Mouse (Mus musculus) lung, embryonic 16.5 days (tissue): ENCODE measurements at regions not wholly inside any gene's neighbourhood (a gene's known extent, or its start where the extent isn't known, plus 50 kb on each side); places are given as distances from the start of the nearest gene placed in this dataset.
A peak's percentile ranks its signal among the peaks of the same experiment; 100 is the strongest.

Source experiments
- ATAC-seq: fragments of 200-750 bp; cut with Nextera tagmentation; 2 replicates; pipeline ENCODE4 v1.8.0; 2017; ENCODE audit warnings: low read depth, mild to moderate bottlenecking, moderate library complexity
- H3K27ac ChIP-seq: fragments of 300-500 bp; sonication (generic); 2 replicates; pipeline ENCODE4 v1.5.1; 2014; ENCODE audit warnings: mild to moderate bottlenecking, control low read depth, low read length
- H3K27me3 ChIP-seq: fragments of 300-500 bp; sonication (generic); 2 replicates; pipeline ENCODE4 v1.6.1; 2014; ENCODE audit warnings: low read depth, low read length, mixed read lengths; ENCODE audit not compliant: control insufficient read depth, insufficient read depth
- H3K36me3 ChIP-seq: fragments of 300-500 bp; sonication (generic); 2 replicates; pipeline ENCODE4 v1.6.1; 2014; ENCODE audit warnings: low read length; ENCODE audit not compliant: control insufficient read depth, insufficient read depth
- H3K4me1 ChIP-seq: fragments of 300-500 bp; sonication (generic); replicated peaks from 2 replicates; pipeline ENCODE4 v1.6.1; 2014; ENCODE audit warnings: low read length, mixed read lengths; ENCODE audit not compliant: control insufficient read depth, insufficient read depth
- H3K4me2 ChIP-seq: fragments of 300-500 bp; sonication (generic); 2 replicates; pipeline ENCODE4 v1.6.1; 2014; ENCODE audit warnings: low read depth, low read length, control low read depth
- H3K4me3 ChIP-seq: fragments of 300-500 bp; sonication (generic); 2 replicates; pipeline ENCODE4 v1.5.1; 2014; ENCODE audit warnings: mild to moderate bottlenecking, low read length, control low read depth
- H3K9ac ChIP-seq: fragments of 300-500 bp; sonication (generic); 2 replicates; pipeline ENCODE4 v1.6.1; 2014; ENCODE audit warnings: low read length, control low read depth
- H3K9me3 ChIP-seq: fragments of 300-500 bp; sonication (generic); 2 replicates; pipeline ENCODE4 v1.6.1; 2016; ENCODE audit warnings: low read length; ENCODE audit not compliant: control insufficient read depth
- WGBS: fragments of 180-500 bp; shearing (Covaris S2); extraction: QIAGEN DNeasy Blood & Tissue Kit; methylation state at CpG from one replicate; pipeline ENCODE4 v1.1.7; 2014; 5-methylcytosine and 5-hydroxymethylcytosine counted together

DNA sequence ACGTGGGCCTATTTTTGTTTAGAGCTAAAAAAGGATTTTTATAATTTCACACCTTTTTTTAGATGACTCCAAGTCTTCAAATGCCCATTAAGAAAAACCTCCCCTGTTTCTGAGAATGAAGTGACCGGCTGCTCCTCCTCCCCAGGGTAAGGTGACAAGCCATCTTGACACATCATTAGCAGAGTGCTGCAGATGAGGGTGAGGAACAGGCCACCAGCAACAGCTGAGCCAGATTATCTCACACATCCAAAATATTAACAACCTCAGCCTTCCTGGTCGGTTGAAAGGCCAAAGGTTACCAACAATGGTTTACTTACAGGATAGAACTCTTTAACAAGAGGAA, 172.4 kb upstream of the Nabp1 start:
- H3K4me2 ChIP-seq: no peak overlapping the region
- H3K4me3 ChIP-seq: no peak overlapping the region
- H3K4me1 ChIP-seq: 0 out of 2 replicates have a peak, but pooled peaks cover 2% of the 10 kb centered on the region
- ATAC-seq: peak; percentile 92
- H3K9me3 ChIP-seq: no peaks in the 10 kb centered on the region
- no peak overlapping the region for H3K9ac ChIP-seq
- H3K27ac ChIP-seq: no peak overlapping the region
- no peaks in the 10 kb centered on the region for H3K36me3 ChIP-seq
- H3K27me3 ChIP-seq: no peaks in the 10 kb centered on the region
- 18% methylated on average over 3 of the region's 3 CpGs for WGBS

GRCm38 (mm10) chr1:51649963-51650652, 171.9 kb upstream of the Nabp1 start:
- H3K27ac ChIP-seq: 0 out of 2 replicates have a peak overlapping the region, but pooled peaks have one; percentile 5
- 32% methylated on average over 4 of the region's 4 CpGs for WGBS

GRCm38 (mm10) chr1:51647955-51648354, 169.7 kb upstream of the Nabp1 start:
- H3K9me3 ChIP-seq: no peaks in the 10 kb centered on the region
- no peaks in the 10 kb centered on the region for H3K36me3 ChIP-seq
- H3K4me2 ChIP-seq: no peak overlapping the region
- WGBS: 52% methylated on average over 2 of the region's 2 CpGs
- ATAC-seq: no peak
- H3K27me3 ChIP-seq: no peaks in the 10 kb centered on the region
- no peak overlapping the region for H3K9ac ChIP-seq
- H3K27ac ChIP-seq: no peak overlapping the region
- 0 out of 2 replicates have a peak, but pooled peaks cover 6% of the 10 kb centered on the region for H3K4me1 ChIP-seq
- no peak overlapping the region for H3K4me3 ChIP-seq

More at GRCm38 (mm10) chr1:51649963-51650652, 171.9 kb upstream of the Nabp1 start:
- Histone ChIP-seq H3K9ac (no peak overlapping the region), H3K4me3 (no peak overlapping the region), H3K36me3 (no peaks in the 10 kb centered on the region), H3K4me1 (0 out of 2 replicates have a peak, but pooled peaks cover 2% of the 10 kb centered on the region), H3K27me3 (no peaks in the 10 kb centered on the region), H3K9me3 (no peaks in the 10 kb centered on the region), H3K4me2 (no peak overlapping the region)
- ATAC-seq: peak; percentile 83

- WGBS: 23% methylated on average over 2 of the region's 2 CpGs
- Histone ChIP-seq H3K36me3 (no peaks in the 10 kb centered on the region), H3K9me3 (no peaks in the 10 kb centered on the region), H3K4me3 (no peak overlapping the region), H3K27me3 (no peaks in the 10 kb centered on the region), H3K4me1 (0 out of 2 replicates have a peak, but pooled peaks cover 6% of the 10 kb centered on the region), H3K9ac (no peak overlapping the region), H3K27ac (no peak overlapping the region), H3K4me2 (no peak overlapping the region)
- no peak for ATAC-seq
These were observed 166.2 kb upstream of the Nabp1 start for GRCm38 (mm10) chr1:51644399-51644798.

GRCm38 (mm10) chr1:51643640-51644039, 165.4 kb upstream of the Nabp1 start:
- H3K4me2 ChIP-seq: no peak overlapping the region
- no peaks in the 10 kb centered on the region for H3K9me3 ChIP-seq
- ATAC-seq: peak; percentile 50; the same call in 1 of the 2 replicates
- no peak overlapping the region for H3K4me3 ChIP-seq
- H3K9ac ChIP-seq: no peak overlapping the region
- 0 out of 2 replicates have a peak, but pooled peaks cover 6% of the 10 kb centered on the region for H3K4me1 ChIP-seq
- WGBS: 13% methylated on average over 3 of the region's 3 CpGs
- H3K27me3 ChIP-seq: no peaks in the 10 kb centered on the region
- H3K27ac ChIP-seq: no peak overlapping the region
- no peaks in the 10 kb centered on the region for H3K36me3 ChIP-seq

GRCm38 (mm10) chr1:51638519-51639302, 160.5 kb upstream of the Nabp1 start:
- Histone ChIP-seq H3K4me1 (0 out of 2 replicates have a peak, but pooled peaks cover 3% of the 10 kb centered on the region), H3K4me3 (no peak overlapping the region), H3K27me3 (no peaks in the 10 kb centered on the region), H3K4me2 (no peak overlapping the region), H3K36me3 (no peaks in the 10 kb centered on the region), H3K9ac (no peak overlapping the region), H3K27ac (no peak overlapping the region), H3K9me3 (no peaks in the 10 kb centered on the region)
- ATAC-seq: peak; percentile 81
- 34% methylated on average over 6 of the region's 6 CpGs for WGBS

DNA sequence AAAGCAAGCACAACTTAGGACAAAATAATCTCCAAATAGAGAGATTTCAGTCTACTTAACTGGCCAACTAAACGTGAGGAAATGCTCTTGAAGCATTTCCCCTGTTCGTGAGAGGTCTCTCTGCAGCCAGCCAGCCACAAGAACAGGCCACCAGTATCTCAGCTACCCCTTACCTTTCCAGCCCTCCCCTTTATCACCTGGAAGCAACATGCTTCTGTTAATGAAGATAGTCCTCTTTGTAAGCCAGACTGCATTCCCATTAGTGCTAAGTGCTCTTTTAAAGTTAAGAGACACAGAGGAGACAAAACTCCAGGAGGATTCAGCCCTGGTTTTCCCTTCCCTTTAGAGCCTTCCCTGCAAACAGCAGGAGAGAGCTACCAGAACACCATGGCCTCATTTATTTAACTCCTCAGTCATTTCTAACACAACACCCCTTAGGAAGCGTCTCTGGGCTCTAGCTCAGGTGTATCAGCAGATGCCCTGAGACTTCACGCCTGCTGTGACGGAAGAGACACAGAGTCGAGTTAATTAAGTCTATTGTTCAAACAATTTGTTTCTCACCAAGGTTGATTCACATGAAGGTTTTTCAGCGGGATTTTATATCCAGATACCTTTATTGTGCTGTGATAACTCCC, 157.8 kb upstream of the Nabp1 start:
- WGBS: 52% methylated on average over 7 of the region's 7 CpGs
- Histone ChIP-seq H3K4me1 (no peaks in the 10 kb centered on the region), H3K4me3 (no peak overlapping the region), H3K4me2 (no peak overlapping the region), H3K9ac (no peak overlapping the region), H3K27me3 (no peaks in the 10 kb centered on the region), H3K36me3 (no peaks in the 10 kb centered on the region), H3K27ac (no peak overlapping the region), H3K9me3 (no peaks in the 10 kb centered on the region)
- ATAC-seq: no peak

DNA sequence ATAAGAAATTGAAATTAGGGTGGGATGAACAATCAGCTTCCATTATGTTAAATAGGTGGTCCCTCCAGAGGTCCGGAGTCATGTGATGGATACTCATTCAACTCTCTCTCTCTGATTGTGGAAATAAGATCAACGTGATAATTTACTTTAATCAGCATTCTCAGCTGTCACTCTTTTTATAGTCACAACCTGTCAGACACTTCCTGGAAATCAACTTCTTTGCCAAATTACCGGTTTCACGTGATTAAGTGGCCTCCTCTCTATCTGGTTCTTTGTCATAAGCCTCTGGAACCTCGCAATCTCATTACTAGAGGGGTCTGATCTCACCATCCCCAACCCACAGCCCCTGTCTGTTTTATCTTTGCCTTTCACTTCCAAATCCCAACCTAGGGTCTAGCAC, 155.6 kb upstream of the Nabp1 start:
- WGBS: 53% methylated on average over 5 of the region's 5 CpGs
- H3K27me3 ChIP-seq: no peaks in the 10 kb centered on the region
- no peak overlapping the region for H3K4me3 ChIP-seq
- no peaks in the 10 kb centered on the region for H3K9me3 ChIP-seq
- H3K9ac ChIP-seq: no peak overlapping the region
- no peaks in the 10 kb centered on the region for H3K36me3 ChIP-seq
- no peaks in the 10 kb centered on the region for H3K4me1 ChIP-seq
- no peak overlapping the region for H3K27ac ChIP-seq
- ATAC-seq: no peak
- no peak overlapping the region for H3K4me2 ChIP-seq

DNA sequence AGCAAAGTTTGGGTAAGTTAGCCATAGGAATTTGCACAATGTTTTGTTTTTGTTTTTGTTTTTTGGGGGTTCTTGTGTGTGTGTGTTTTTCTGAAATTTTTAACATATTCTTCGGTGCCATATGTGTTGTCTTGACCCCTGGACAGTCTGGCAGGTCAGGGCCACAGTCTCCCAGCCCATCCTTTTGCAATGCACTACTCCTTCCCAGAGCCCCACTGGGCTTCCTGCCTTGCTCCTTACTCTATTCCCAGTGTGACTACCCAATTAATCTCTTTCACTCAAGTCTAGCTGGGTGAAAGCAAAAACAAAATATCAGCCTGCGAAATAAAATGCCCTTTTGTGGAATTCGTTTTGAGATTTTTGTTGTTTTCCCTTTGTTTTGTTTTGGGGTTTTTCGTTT, 154.6 kb upstream of the Nabp1 start:
- no peak overlapping the region for H3K9ac ChIP-seq
- H3K9me3 ChIP-seq: no peaks in the 10 kb centered on the region
- H3K4me3 ChIP-seq: no peak overlapping the region
- H3K27ac ChIP-seq: no peak overlapping the region
- no peak for ATAC-seq
- 74% methylated on average over 4 of the region's 4 CpGs for WGBS
- no peaks in the 10 kb centered on the region for H3K4me1 ChIP-seq
- no peak overlapping the region for H3K4me2 ChIP-seq
- H3K27me3 ChIP-seq: no peaks in the 10 kb centered on the region
- H3K36me3 ChIP-seq: no peaks in the 10 kb centered on the region
